Mouse (Mus musculus) neutrophil, adult 59 days (primary cell): Measurements from ENCODE around the gene Tha1. TPM values are rescaled to one million over a fixed set of nuclear protein-coding genes. Genes with fewer than 3 reads are reported as not detected.

Experiments used
- total RNA-seq, 2 experiments: library from RNA; stranded (reverse); gene quantifications; 1 replicate in 1 of 2; 2 replicates in 1 of 2; pipeline ENCODE4 v1.2.4; 2023

The Tha1 gene
- total RNA-seq, result under 1 TPM in 1 of 2 experiments, not detected in 1; 0.51 TPM

GRCm38 (mm10) chr11:117872861-117873608 is at the start of gene Tha1:
Tha1 (minus strand) TSS chr11:117873481.

DNA sequence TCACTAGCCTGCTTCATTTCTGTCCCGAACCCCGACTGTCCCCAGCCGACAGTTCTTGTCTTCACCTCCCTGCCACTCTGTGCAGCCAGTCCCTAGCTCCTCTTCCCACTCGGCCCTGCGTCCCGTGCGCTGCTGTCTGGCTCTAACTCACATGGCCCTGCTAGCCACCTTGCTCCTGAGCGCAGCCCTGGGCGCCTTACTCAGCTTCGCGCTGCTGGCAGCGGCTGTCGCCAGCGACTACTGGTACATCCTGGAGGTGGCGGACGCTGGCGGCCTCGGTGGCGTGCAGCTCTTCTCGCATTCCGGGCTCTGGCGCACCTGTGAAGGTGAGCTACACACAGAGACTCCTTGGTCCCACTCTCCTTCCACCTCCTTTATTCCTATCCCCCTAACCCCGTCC is 12.7 kb downstream of the Tha1 start, which contains the start of gene Tmem235:
TSS of gene Tmem235 (plus strand) at position 152 of the 400 bp plus-strand sequence.

GRCm38 (mm10) chr11:117848985-117849671 is 24.2 kb downstream of the Tha1 start, which contains the start of gene Birc5:
Birc5 (plus strand) TSS chr11:117849251.

DNA sequence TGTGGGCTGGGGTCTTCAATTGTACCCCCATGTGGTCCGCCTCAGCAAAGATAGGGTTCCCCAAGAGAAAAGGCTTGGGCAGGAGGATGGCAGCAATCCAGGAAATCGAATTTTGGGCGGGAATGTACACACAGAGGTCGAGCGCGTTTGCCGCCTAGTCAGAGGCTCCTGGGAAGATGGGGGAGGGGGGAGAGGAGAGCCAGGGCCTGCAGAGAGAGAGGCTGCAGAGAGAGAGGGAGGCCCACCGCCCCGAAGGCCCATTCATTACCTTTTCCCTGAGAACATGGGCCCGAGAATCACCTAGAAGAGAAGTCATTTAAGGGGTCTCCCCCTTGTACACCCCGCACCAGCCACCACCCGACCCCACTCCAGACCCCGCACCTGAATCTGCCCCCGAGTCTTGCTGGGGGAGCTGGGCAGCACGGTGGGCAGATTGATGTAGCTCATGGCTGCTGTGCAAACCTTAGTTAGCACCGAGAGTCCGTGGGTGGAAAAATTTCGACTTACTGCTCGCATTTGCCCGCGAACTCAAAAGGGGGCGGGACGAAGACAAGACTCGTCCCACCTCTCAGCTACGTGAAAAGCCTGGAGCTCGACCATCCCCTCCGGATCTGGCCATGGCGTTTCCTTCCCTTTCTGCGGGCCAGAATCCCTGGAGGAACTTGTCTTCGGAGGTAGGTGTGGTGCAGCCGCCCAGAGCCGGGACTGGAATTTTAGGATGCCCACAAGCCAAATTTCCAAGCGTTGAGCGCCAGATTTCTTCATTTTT is 47.8 kb downstream of the Tha1 start, which contains the start of the genes Afmid and Tk1:
TSS of gene Afmid (plus strand) at position 592 of the 769 bp plus-strand sequence.
TSS of gene Tk1 (minus strand) at position 760 of the 769 bp plus-strand sequence.

Other genes starting within 250 kb of the Tha1 start
- gene Tnrc6c, start 219.2 kb downstream of the Tha1 start, total RNA-seq, result 10 to 100 TPM; 35.3 to 36.0 TPM
- 10 to 100 TPM; 41.3 to 45.7 TPM for gene Tmc8, start 91.4 kb downstream of the Tha1 start, total RNA-seq
- gene Tmc6, start 91.3 kb downstream of the Tha1 start, total RNA-seq, result 100 to 1,000 TPM; 102 to 134 TPM
- 1 to 10 TPM in 1 of 2 experiments, not detected in 1; 1.4 TPM for gene 6030468B19Rik, start 75.8 kb downstream of the Tha1 start, total RNA-seq
- gene Gm20708, start 63.8 kb downstream of the Tha1 start, total RNA-seq, result 1 to 10 TPM in 1 of 2 experiments, under 1 TPM in 1; 0.60 to 2.2 TPM
- gene Syngr2, start 63.8 kb downstream of the Tha1 start, total RNA-seq, result 100 to 1,000 TPM in 1 of 2 experiments, 10 to 100 TPM in 1; 97.8 to 110 TPM
- gene Afmid, start 47.6 kb downstream of the Tha1 start, total RNA-seq, result 1 to 10 TPM; 3.5 to 4.6 TPM
- 10 to 100 TPM; 65.5 to 67.7 TPM for gene Tk1, start 47.4 kb downstream of the Tha1 start, total RNA-seq
- gene Birc5, start 24.2 kb downstream of the Tha1 start, total RNA-seq, result 10 to 100 TPM; 70.2 to 73.7 TPM
- gene Tmem235, start 12.7 kb downstream of the Tha1 start, total RNA-seq, result not detected
- gene Socs3, start 96.6 kb upstream of the Tha1 start, total RNA-seq, result 10 to 100 TPM; 28.6 to 40.3 TPM
- gene Pgs1, start 112.8 kb upstream of the Tha1 start, total RNA-seq, result 10 to 100 TPM; 85.9 to 87.7 TPM